Mouse (Mus musculus) heart, embryonic 12.5 days (tissue): ENCODE results near the gene Shtn1. TPM values are rescaled to one million over a fixed set of nuclear protein-coding genes. Genes with fewer than 3 reads are reported as not detected.
A peak's percentile ranks its signal among the peaks of the same experiment; 100 is the strongest.

Experiments
- ATAC-seq: fragments of 200-750 bp; cut with Nextera tagmentation; 2 replicates; pipeline ENCODE4 v1.8.0; 2017; ENCODE audit warnings: moderate TSS enrichment, moderate library complexity; ENCODE audit not compliant: insufficient number of reproducible peaks, low FRiP score
- H3K27ac ChIP-seq: fragments of 300-500 bp; sonication (generic); 2 replicates; pipeline ENCODE4 v1.5.1; 2016; ENCODE audit warnings: mild to moderate bottlenecking, moderate library complexity; ENCODE audit not compliant: poor library complexity, severe bottlenecking
- H3K27me3 ChIP-seq: fragments of 300-500 bp; sonication (generic); replicated peaks from 2 replicates; pipeline ENCODE4 v1.6.1; 2016; ENCODE audit warnings: mild to moderate bottlenecking, moderate library complexity
- H3K36me3 ChIP-seq: fragments of 300-500 bp; sonication (generic); 2 replicates; pipeline ENCODE4 v1.6.1; 2016; ENCODE audit warnings: mild to moderate bottlenecking, moderate library complexity
- H3K4me1 ChIP-seq: fragments of 300-500 bp; sonication (generic); replicated peaks from 2 replicates; pipeline ENCODE4 v1.6.1; 2016; ENCODE audit warnings: mild to moderate bottlenecking
- H3K4me2 ChIP-seq: fragments of 300-500 bp; sonication (generic); 2 replicates; pipeline ENCODE4 v1.6.1; 2016; ENCODE audit warnings: mild to moderate bottlenecking, moderate library complexity
- H3K4me3 ChIP-seq: fragments of 300-500 bp; sonication (generic); 2 replicates; pipeline ENCODE4 v1.5.1; 2016; ENCODE audit warnings: mild to moderate bottlenecking
- H3K9ac ChIP-seq: fragments of 300-500 bp; sonication (generic); 2 replicates; pipeline ENCODE4 v1.6.1; 2016; ENCODE audit warnings: mild to moderate bottlenecking, moderate library complexity
- H3K9me3 ChIP-seq: fragments of 300-500 bp; sonication (generic); replicated peaks from 2 replicates; pipeline ENCODE4 v1.6.1; 2016; ENCODE audit warnings: mild to moderate bottlenecking, moderate library complexity
- WGBS: fragments of 180-500 bp; shearing (Covaris S2); methylation state at CpG from one replicate; pipeline ENCODE4 v1.1.7; 2016; 5-methylcytosine and 5-hydroxymethylcytosine counted together
- polyA plus RNA-seq: library from polyadenylated mRNA; unstranded; fragments of >200 nt; fragmentation: Nextera tagmentation; extraction: Ambion mirVana; gene quantifications from 2 replicates; pipeline ENCODE4 v1.2.1, GENCODE M21; 2016

Gene Shtn1
- polyA plus RNA-seq, 1 experiment from 2014 or later = 0.41 TPM

- peaks cover 5% of the 10 kb centered on the region; the same call in 1 of the 2 replicates for H3K27me3 ChIP-seq
- H3K9me3 ChIP-seq = no peaks in the 10 kb centered on the region
- no peaks in the 10 kb centered on the region for H3K4me1 ChIP-seq
- ATAC-seq = no peak
- no peak overlapping the region for H3K27ac ChIP-seq
- 88% methylated on average over 3 of the region's 3 CpGs for WGBS
- H3K4me2 ChIP-seq = no peak overlapping the region
- no peak overlapping the region for H3K4me3 ChIP-seq
- H3K9ac ChIP-seq = no peak overlapping the region
- H3K36me3 ChIP-seq = no peaks in the 10 kb centered on the region
Observed at GRCm38 (mm10) chr19:59028130-59028529, 47.8 kb downstream of the Shtn1 start.

GRCm38 (mm10) chr19:59023876-59024275 lies 52.0 kb downstream of the Shtn1 start:
- H3K36me3 ChIP-seq = no peaks in the 10 kb centered on the region
- H3K27me3 ChIP-seq = no peaks in the 10 kb centered on the region
- no peak for ATAC-seq
- 93% methylated on average over 3 of the region's 3 CpGs for whole genome bisulfite sequencing
- no peaks in the 10 kb centered on the region for H3K4me1 ChIP-seq
- H3K27ac ChIP-seq = no peak overlapping the region
- H3K4me3 ChIP-seq = no peak overlapping the region
- H3K4me2 ChIP-seq = no peak overlapping the region
- H3K9me3 ChIP-seq = peaks cover 8% of the 10 kb centered on the region
- H3K9ac ChIP-seq = no peak overlapping the region

GRCm38 (mm10) chr19:59021644-59022043 lies 54.3 kb downstream of the Shtn1 start:
- Histone ChIP-seq H3K36me3 (no peaks in the 10 kb centered on the region), H3K4me2 (no peak overlapping the region), H3K4me3 (no peak overlapping the region), H3K27ac (no peak overlapping the region), H3K4me1 (no peaks in the 10 kb centered on the region), H3K27me3 (no peaks in the 10 kb centered on the region), H3K9me3 (peaks cover 8% of the 10 kb centered on the region), H3K9ac (no peak overlapping the region)
- no peak for ATAC-seq

- Histone ChIP-seq H3K4me3 (no peak overlapping the region), H3K4me1 (no peaks in the 10 kb centered on the region), H3K36me3 (no peaks in the 10 kb centered on the region), H3K9me3 (no peaks in the 10 kb centered on the region), H3K27ac (no peak overlapping the region), H3K9ac (no peak overlapping the region), H3K4me2 (no peak overlapping the region), H3K27me3 (no peaks in the 10 kb centered on the region)
- WGBS = 51% methylated on average over 5 of the region's 5 CpGs
- no peak for ATAC-seq
Observed at GRCm38 (mm10) chr19:59010802-59011201, 65.1 kb downstream of the Shtn1 start.

DNA sequence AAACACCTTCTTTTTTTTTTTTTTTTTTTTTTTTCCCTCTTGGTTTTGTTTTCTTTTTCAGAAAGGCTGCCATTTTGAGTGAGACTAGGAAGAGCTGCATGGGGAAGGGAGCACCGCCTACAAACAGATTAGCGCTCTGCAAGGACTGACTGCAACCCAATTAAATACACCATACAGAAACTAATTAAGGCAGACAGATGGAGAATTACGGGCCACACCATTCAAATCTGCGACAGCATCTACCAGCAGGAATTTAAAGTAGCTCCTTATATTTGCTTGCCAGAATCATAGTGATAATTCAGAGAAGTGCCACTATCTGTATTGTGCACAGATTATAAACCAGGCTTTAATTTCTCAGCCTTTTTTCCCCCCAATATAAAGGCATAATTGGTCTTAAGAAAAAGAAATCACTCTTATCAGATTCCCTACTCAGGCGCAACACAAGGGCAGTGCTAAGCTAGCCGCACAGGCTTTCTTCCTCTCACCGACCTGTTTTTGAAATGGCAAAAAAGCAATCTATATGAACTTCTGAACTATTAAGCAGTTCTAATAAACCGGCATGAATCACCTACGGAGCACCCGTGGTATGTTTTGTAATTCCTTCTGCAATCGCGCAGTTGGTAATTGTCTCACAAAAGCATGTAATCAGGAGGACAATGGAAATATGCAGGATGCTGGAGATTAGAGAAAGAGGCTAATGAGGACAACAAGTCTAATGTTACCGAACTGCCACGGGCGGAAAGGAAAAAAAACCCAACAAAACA lies 69.1 kb downstream of the Shtn1 start:
- H3K27ac ChIP-seq = no peak overlapping the region
- no peak overlapping the region for H3K4me2 ChIP-seq
- H3K4me1 ChIP-seq = no peaks in the 10 kb centered on the region
- ATAC-seq = no peak
- H3K4me3 ChIP-seq = no peak overlapping the region
- no peaks in the 10 kb centered on the region for H3K27me3 ChIP-seq
- no peaks in the 10 kb centered on the region for H3K9me3 ChIP-seq
- no peak overlapping the region for H3K9ac ChIP-seq
- 79% methylated on average over 15 of the region's 15 CpGs for WGBS
- no peaks in the 10 kb centered on the region for H3K36me3 ChIP-seq

- Histone ChIP-seq H3K36me3 (no peaks in the 10 kb centered on the region), H3K9me3 (no peaks in the 10 kb centered on the region), H3K27ac (no peak overlapping the region), H3K4me1 (no peaks in the 10 kb centered on the region), H3K4me3 (no peak overlapping the region), H3K4me2 (no peak overlapping the region), H3K9ac (no peak overlapping the region), H3K27me3 (no peaks in the 10 kb centered on the region)
- WGBS = 84% methylated on average over 6 of the region's 6 CpGs
- no peak for ATAC-seq
Observed at GRCm38 (mm10) chr19:59002827-59003226, 73.1 kb downstream of the Shtn1 start.

DNA sequence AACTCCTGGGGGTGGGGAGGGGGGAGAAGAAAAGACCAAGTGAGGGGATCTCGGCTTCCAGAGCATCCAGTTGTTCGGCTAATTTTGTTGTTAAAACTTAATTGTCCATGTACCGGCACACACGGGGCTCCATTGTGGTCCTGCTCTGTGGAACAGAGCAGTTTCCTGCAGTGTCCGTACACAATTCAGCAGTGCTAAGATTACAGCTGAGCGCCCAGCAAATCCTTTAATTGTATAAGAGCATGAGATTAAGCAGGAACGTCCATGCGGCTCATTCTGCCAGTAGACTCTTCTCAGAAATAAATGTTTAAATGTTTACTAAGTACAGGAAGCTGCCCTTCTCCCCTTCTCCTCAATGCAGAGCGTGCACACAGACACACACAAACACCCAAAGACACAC lies 94.3 kb downstream of the Shtn1 start:
- 49% methylated on average over 9 of the region's 9 CpGs for WGBS

DNA sequence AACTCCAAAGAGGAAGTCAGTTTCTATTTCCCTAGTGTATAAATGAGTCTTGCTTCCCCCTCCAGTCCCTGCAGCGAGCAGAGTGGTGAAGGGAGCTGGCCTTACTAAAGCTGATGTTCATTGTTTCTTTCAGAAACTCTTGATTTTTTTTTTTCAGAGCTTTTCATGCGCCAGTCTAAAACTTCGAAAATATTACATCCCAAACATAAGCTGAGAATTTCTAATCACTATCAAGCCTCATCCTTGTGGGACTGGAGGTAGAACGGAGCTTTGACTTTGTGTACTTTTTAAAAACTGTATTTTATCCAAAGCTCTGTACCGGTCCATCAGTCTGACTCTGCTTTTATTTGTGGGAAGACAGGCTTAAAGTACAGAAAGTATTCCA lies 95.9 kb downstream of the Shtn1 start:
- H3K36me3 ChIP-seq = no peaks in the 10 kb centered on the region
- H3K4me3 ChIP-seq = no peak overlapping the region
- ATAC-seq = no peak

More for the DNA sequence above, 94.3 kb downstream of the Shtn1 start:
- Histone ChIP-seq H3K4me1 (no peaks in the 10 kb centered on the region; the same call in 1 of the 2 replicates), H3K9ac (no peak overlapping the region), H3K27ac (no peak overlapping the region), H3K4me3 (no peak overlapping the region), H3K9me3 (no peaks in the 10 kb centered on the region), H3K36me3 (no peaks in the 10 kb centered on the region), H3K27me3 (0 out of 2 replicates have a peak, but pooled peaks cover 3% of the 10 kb centered on the region), H3K4me2 (peak overlapping the region; percentile 40; the same call in 1 of the 2 replicates)
- ATAC-seq = no peak

GRCm38 (mm10) chr19:58979436-58980055 lies 96.4 kb downstream of the Shtn1 start:
- no peak overlapping the region for H3K27ac ChIP-seq
- 0 out of 2 replicates have a peak, but pooled peaks cover 4% of the 10 kb centered on the region for H3K27me3 ChIP-seq
- 54% methylated on average over 13 of the region's 13 CpGs for WGBS
- no peak for ATAC-seq
- no peaks in the 10 kb centered on the region for H3K9me3 ChIP-seq
- H3K9ac ChIP-seq = no peak overlapping the region
- H3K4me2 ChIP-seq = no peak overlapping the region
- no peaks in the 10 kb centered on the region for H3K36me3 ChIP-seq
- no peaks in the 10 kb centered on the region; the same call in 1 of the 2 replicates for H3K4me1 ChIP-seq
- H3K4me3 ChIP-seq = 0 out of 2 replicates have a peak overlapping the region, but pooled peaks have one; percentile 12

More for the DNA sequence above, 95.9 kb downstream of the Shtn1 start:
- no peak overlapping the region for H3K4me2 ChIP-seq
- no peaks in the 10 kb centered on the region for H3K9me3 ChIP-seq
- no peak overlapping the region for H3K9ac ChIP-seq
- 69% methylated on average over 5 of the region's 5 CpGs for WGBS
- H3K4me1 ChIP-seq = no peaks in the 10 kb centered on the region; the same call in 1 of the 2 replicates
- H3K27me3 ChIP-seq = 0 out of 2 replicates have a peak, but pooled peaks cover 4% of the 10 kb centered on the region
- H3K27ac ChIP-seq = no peak overlapping the region

DNA sequence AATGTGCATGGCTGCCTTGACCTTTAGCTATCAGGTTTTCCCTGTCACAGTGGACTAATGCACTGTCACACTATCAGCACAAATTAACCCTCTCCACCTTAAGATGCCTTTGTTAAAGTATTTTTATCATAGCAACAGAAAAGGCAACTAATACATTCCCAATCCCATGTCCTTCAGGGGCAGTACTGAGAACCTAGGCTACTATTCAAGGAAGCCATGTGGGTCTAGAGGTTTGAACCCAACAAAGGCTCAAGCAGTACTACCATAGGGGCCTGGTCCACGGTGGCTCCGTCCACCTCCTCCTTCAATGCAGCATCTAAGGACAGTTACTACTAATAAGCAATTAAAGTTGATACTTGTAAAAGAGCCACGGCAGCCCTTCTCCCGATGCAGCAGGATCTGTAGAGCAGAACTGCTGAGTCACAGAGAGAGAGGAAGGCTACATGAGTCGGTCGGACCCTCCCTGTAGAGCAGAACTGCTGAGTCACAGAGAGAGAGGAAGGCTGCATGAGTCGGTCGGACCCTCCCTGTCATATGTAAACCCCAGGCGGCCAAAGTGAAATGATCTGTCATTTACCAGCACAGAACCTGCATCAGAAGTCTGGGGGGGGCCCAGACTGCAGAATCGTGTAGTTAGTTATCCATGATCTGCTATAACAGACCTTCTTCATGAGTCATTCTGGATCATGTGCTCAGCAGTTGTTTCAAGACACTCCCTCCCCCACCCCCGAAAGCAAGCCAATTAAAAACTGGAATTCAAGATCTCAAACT lies 97.3 kb downstream of the Shtn1 start:
- WGBS = 55% methylated on average over 11 of the region's 11 CpGs
- no peak overlapping the region; the same call in 1 of the 2 replicates for H3K27ac ChIP-seq
- H3K4me1 ChIP-seq = no peaks in the 10 kb centered on the region; the same call in 1 of the 2 replicates
- H3K36me3 ChIP-seq = no peaks in the 10 kb centered on the region
- H3K4me3 ChIP-seq = no peak overlapping the region
- 0 out of 2 replicates have a peak, but pooled peaks cover 4% of the 10 kb centered on the region for H3K27me3 ChIP-seq
- peak overlapping the region; percentile 15; the same call in 1 of the 2 replicates for H3K4me2 ChIP-seq
- H3K9me3 ChIP-seq = no peaks in the 10 kb centered on the region
- H3K9ac ChIP-seq = no peak overlapping the region
- ATAC-seq = peak; percentile 99
